Mouse (Mus musculus): ENCODE results near the gene Hoxd4. TPM values are rescaled to one million over a fixed set of nuclear protein-coding genes. Genes with fewer than 3 reads are reported as not detected.

The Hoxd4 gene
- polyA plus RNA-seq, 1 experiment from 2014 or later, result not detected

DNA sequence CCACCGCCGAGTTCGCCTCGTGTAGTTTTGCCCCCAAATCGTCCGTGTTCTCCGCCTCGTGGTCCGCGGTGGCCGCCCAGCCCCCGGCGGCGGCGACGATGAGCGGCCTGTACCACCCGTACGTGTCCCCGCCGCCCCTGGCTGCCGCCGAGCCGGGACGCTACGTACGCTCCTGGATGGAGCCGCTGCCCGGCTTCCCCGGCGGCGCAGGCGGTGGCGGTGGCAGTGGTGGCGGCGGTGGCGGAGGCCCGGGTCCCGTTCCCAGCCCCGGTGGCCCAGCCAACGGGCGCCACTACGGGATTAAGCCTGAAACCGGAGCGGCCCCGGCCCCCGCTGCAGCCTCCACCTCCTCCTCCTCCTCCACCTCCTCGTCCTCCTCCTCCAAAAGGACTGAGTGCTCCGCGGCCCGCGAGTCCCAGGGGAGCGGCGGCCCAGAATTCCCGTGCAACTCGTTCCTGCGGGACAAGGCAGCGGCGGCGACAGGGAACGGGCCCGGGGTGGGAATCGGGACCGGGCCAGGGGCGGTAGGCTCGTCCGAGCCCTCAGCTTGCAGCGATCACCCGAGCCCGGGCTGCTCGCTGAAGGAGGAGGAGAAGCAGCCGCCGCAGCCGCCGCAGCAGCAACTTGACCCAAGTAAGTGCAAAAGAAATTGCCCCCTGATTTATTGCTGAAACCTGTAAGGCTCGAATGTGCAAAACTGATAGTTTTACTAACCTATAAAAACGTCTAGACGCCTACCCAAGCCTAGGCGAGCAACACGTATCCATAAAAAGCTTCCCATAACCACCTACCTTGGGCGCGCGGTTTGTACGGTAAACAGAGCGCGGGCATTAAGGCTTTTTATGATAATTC, 13.3 kb upstream of the Hoxd4 start:
- no peaks in the 10 kb centered on the region for H3K36me3 ChIP-seq (replicated peaks)
- no peak overlapping the region for H3K27ac ChIP-seq (replicated peaks)
- H3K4me1 ChIP-seq, result peaks cover 13% of the 10 kb centered on the region
- no peaks in the 10 kb centered on the region for H3K9me3 ChIP-seq
- peaks cover 100% of the 10 kb centered on the region for H3K27me3 ChIP-seq (replicated peaks; ENCODE audit: low read depth, poor library complexity, severe bottlenecking)
- DNase-seq (ENCODE audit: low spot score), result peak; percentile 72
- H3K4me3 ChIP-seq, result peak overlapping the region; percentile 47
- whole genome bisulfite sequencing, result 1% methylated on average over 86 of the region's 86 CpGs

DNA sequence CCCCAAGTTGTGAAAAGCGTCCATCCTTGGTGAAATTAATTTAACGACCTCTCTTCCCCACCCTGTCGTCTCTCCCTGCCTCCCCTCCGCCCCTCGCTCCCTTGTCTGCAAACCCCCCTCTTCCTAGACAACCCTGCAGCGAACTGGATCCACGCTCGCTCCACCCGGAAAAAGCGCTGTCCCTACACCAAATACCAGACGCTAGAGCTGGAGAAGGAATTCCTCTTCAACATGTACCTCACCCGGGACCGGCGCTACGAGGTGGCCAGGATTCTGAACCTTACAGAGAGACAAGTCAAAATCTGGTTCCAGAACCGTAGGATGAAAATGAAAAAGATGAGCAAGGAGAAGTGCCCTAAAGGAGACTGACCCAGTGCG, 12.7 kb upstream of the Hoxd4 start:
- Histone ChIP-seq H3K4me1 (peaks cover 13% of the 10 kb centered on the region), H3K9me3 (no peaks in the 10 kb centered on the region), H3K27me3 (replicated peaks; ENCODE audit: low read depth, poor library complexity, severe bottlenecking) (peaks cover 100% of the 10 kb centered on the region), H3K4me3 (no peak overlapping the region), H3K27ac (replicated peaks) (no peak overlapping the region), H3K36me3 (replicated peaks) (no peaks in the 10 kb centered on the region)
- WGBS, result under 1% methylated on average over 17 of the region's 17 CpGs
- DNase-seq (ENCODE audit: low spot score), result peak; percentile 56

DNA sequence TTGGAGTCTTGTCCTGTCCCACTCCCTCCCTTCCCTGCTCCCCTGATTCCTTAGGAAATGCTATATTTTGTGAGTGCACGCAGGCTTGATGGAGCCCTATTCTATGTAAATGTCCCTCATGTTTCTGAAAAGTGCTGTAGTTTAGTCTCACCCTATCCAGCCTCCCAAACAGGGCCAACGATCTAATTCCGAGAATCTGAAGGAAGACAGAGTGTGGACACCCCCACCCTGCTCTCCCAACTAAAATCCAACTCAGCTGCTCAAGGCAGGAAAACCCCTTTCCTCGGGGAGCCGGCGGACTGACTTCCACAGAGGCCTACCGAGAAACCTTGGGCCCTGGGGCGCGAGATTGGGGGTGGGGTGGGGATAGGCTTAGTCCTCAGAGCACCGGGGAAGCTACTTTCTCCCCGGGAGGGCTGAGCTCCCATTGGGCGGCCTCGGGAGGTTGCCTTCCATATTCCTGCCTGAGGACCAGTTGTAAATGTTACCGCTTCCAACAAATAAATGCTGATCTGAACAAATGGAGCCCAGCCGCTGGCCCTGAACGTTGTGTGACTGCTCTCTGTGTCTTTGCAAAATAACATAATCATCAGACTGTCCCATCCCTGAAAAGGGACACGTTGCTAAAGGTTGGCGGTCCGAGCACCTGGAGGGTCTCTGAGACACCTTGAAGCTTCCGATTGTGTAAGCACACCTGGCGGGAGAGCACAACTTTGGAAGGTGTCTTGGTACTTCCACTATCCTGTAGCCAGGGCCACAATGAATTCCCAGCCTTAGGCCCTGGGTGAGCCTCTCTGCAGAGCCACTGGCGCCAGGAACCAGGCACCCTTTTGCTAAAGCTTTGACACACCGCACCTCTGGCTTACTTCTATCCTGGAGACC, 11.8 kb upstream of the Hoxd4 start:
- 1% methylated on average over 23 of the region's 23 CpGs for WGBS
- peak; percentile 45 for DNase-seq (ENCODE audit: low spot score)
- H3K27ac ChIP-seq (replicated peaks), result no peak overlapping the region

DNA sequence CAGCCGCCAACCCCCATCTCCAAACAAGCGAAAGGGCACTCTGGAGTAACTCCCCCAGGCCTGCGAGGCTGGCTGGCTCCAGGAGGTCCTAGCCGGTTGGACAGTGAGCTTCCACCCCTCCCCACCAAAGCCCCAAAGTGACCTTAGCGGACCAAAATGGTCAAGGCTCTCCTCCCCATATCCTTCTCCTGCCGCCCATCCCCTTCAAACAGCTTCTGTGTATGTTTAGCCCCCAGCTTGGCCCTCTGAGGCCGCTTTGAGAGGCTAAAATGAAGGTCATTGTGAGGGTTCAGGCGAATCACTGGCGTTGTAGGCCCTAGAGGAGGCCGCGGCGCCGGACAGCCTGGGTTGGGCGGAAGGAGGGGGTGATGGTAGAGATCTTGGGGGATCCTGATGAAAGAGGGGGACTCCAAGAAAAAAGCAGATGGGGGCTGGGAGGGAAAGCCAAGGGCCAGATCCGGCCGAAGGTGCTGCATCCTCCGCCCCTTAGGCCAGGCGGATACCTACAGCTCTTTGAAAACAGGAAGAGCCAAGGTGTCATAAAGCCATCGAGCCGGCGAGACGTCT, 11.1 kb upstream of the Hoxd4 start:
- H3K4me3 ChIP-seq, result no peak overlapping the region
- H3K27me3 ChIP-seq (replicated peaks; ENCODE audit: low read depth, poor library complexity, severe bottlenecking), result peaks cover 100% of the 10 kb centered on the region
- 1% methylated on average over 22 of the region's 22 CpGs for WGBS
- no peak overlapping the region for H3K27ac ChIP-seq (replicated peaks)
- no peaks in the 10 kb centered on the region for H3K9me3 ChIP-seq
- DNase-seq (ENCODE audit: low spot score), result peak; percentile 49
- H3K4me1 ChIP-seq, result peaks cover 25% of the 10 kb centered on the region
- H3K36me3 ChIP-seq (replicated peaks), result no peaks in the 10 kb centered on the region

More for the DNA sequence above, 11.8 kb upstream of the Hoxd4 start:
- H3K4me1 ChIP-seq, result peaks cover 18% of the 10 kb centered on the region
- no peaks in the 10 kb centered on the region for H3K9me3 ChIP-seq
- no peaks in the 10 kb centered on the region for H3K36me3 ChIP-seq (replicated peaks)
- H3K27me3 ChIP-seq (replicated peaks; ENCODE audit: low read depth, poor library complexity, severe bottlenecking), result peaks cover 100% of the 10 kb centered on the region
- no peak overlapping the region for H3K4me3 ChIP-seq

DNA sequence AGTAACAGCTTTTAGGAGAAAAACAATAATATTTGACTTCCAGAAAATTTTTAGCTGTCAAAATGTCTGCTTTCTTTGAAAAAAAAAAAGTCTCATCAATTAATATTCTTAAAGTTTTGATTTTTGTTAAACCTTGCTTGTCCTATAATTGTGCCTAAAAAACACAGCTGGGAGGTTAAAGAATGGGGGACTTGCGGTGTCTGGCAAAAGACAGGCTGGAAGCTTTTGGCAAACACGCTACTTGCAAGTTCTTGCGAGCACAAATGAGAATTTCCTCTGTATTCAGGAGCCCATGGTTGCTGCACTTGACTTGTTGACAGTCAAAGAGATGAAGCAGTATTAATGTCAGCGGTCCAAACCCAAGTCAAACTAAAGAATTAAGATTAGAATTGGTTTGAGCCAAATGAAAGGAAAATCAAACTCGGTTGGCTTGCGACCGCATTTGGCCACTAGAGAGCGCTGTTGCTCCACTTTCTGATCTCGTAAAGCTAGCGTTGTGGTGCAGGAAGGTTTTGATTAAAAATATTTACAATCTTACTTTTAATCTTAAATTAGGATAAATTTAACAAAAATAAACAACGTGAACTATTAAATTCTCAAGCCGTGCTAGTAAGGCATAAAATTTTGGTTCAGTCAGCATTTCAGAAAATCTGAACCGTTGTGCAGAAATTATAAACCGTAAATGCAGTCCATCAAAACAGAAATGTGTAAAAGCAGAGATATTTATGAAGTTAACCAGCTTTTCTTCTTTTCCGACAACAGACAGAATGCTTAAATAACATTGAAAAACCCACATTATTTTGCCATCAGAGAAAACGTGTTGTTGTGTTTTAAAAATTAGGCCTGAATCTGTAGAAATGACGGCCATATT, 9.5 kb upstream of the Hoxd4 start:
- Histone ChIP-seq H3K27ac (replicated peaks) (no peak overlapping the region), H3K27me3 (replicated peaks; ENCODE audit: low read depth, poor library complexity, severe bottlenecking) (peaks cover 100% of the 10 kb centered on the region), H3K9me3 (no peaks in the 10 kb centered on the region), H3K4me3 (no peak overlapping the region), H3K36me3 (replicated peaks) (no peaks in the 10 kb centered on the region), H3K4me1 (peaks cover 26% of the 10 kb centered on the region)
- 11% methylated on average over 17 of the region's 17 CpGs for WGBS
- DNase-seq (ENCODE audit: low spot score), result peak; percentile 83

DNA sequence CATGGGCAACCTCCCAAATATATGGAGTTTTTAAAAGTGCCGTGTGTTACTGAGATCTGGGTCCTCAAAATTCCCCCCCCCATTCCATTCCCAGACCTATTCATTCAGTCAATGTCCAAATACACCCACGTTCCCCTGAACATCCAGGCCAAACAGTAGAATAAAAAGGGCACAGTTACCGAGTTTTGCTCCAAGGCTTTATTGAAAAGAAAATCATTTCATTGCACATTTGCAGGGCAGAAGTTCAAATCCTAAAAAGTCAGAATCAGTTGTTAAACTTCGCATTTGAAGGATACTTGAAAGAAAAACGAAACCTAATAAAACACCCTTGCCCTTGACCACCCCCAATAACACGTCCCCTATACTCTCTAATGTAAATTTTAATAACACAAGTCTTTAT, 8.9 kb upstream of the Hoxd4 start:
- WGBS, result 11% methylated on average over 6 of the region's 6 CpGs
- DNase-seq (ENCODE audit: low spot score), result peak; percentile 18
- no peaks in the 10 kb centered on the region for H3K9me3 ChIP-seq
- H3K4me3 ChIP-seq, result no peak overlapping the region
- peaks cover 21% of the 10 kb centered on the region for H3K4me1 ChIP-seq
- peaks cover 100% of the 10 kb centered on the region for H3K27me3 ChIP-seq (replicated peaks; ENCODE audit: low read depth, poor library complexity, severe bottlenecking)
- H3K36me3 ChIP-seq (replicated peaks), result no peaks in the 10 kb centered on the region
- H3K27ac ChIP-seq (replicated peaks), result no peak overlapping the region

DNA sequence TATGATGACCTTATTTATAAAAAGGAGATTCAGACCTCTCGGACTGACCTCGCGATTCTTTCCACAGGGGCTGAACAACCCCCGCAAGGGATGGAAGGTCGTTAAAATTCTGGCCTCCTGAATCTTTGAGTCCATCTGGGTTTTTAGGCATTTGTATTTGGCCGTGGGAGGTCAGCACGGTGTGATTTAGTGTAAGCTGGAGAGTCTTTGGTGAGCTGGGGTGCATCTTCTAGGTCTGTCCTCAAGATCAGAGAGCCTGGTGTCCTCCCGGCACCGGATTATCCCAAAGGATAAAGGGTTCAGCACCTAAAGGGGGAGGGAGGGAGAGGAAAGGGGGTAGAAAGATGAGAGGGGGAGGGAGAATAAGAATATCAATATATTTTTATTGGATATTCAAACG, 8.4 kb upstream of the Hoxd4 start:
- Histone ChIP-seq H3K27me3 (replicated peaks; ENCODE audit: low read depth, poor library complexity, severe bottlenecking) (peaks cover 100% of the 10 kb centered on the region), H3K27ac (replicated peaks) (no peak overlapping the region)

DNA sequence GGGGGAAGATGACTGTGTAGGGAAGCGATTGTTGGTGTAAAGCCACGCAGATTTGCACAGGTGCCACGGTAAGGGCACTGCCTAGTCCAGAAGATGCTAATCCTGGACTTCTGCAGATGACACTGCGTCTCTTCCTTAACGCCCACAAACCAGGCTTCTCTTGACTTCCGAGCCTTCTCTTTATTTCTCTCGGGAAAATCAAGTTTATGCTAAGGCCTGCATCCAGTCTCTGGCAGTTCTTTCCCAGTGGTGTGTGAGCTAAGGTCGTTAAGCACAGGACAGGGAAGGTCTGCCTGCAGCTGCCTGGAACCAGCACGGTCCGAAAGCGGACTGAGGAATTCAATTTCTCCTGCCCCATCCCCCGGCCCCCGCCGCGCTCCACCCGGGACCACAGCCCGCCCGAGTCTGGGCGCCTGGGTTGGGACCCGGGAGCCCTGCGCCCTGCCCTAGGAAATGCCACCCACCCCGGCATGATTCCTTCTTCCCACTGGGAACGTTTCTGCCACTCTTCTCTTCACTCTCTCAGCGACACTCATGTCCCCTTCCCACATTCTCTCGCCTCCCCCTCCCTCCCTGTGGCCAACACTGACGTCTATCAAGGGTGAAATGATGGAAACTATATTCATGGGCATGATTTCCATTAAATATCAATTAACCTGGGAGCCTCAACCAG, 7.9 kb upstream of the Hoxd4 start:
- peak; percentile 52 for DNase-seq (ENCODE audit: low spot score)
- Histone ChIP-seq H3K4me3 (no peak overlapping the region), H3K36me3 (replicated peaks) (no peaks in the 10 kb centered on the region), H3K9me3 (no peaks in the 10 kb centered on the region), H3K27me3 (replicated peaks; ENCODE audit: low read depth, poor library complexity, severe bottlenecking) (peaks cover 100% of the 10 kb centered on the region), H3K4me1 (peaks cover 12% of the 10 kb centered on the region), H3K27ac (replicated peaks) (no peak overlapping the region)
- 1% methylated on average over 26 of the region's 26 CpGs for WGBS

More for the DNA sequence above, 8.4 kb upstream of the Hoxd4 start:
- Histone ChIP-seq H3K4me3 (no peak overlapping the region), H3K36me3 (replicated peaks) (no peaks in the 10 kb centered on the region), H3K4me1 (peaks cover 16% of the 10 kb centered on the region), H3K9me3 (no peaks in the 10 kb centered on the region)
- no peak for DNase-seq (ENCODE audit: low spot score)
- 3% methylated on average over 10 of the region's 10 CpGs for WGBS

DNA sequence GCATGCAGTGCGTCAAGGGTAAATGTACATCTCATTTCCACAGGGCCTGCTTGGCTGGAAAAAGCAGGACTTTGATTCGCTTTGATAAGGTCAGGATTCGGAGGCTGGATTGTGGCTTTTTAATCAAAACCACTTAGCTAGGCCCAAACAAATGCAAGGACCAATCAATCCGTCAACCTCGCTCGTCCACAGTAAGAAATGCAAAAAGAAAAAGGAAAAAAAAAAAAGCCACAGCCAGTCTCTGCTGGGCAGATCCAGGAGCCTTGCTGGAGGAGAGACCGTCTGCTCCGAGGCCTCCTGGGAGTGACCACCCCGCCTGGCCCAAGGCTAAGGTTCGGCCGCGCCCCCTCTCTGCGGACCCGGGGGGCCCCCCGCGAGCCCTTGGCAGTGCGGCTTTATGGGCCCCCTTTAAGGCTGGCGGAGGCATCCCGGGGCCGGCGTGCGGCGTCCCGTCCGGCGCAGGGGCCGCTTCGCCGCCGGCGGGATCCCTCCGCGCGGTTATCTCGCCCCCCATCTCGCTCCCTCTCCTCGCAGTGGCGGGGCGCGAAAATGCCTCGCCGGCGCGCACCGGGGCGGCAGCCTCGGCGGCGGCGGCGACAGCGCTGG, 7.2 kb upstream of the Hoxd4 start, which contains the start of gene Hoxd8:
Gene Hoxd8, plus strand, starts transcription at position 223 of the 606 bp plus-strand sequence.
- H3K9me3 ChIP-seq, result no peaks in the 10 kb centered on the region
- H3K4me1 ChIP-seq, result peaks cover 12% of the 10 kb centered on the region
- no peak within 1 kb of the TSS for H3K27ac ChIP-seq (replicated peaks)
- peaks cover 100% of the 10 kb centered on the region for H3K27me3 ChIP-seq (replicated peaks; ENCODE audit: low read depth, poor library complexity, severe bottlenecking)
- no peaks in the 10 kb centered on the region for H3K36me3 ChIP-seq (replicated peaks)
- peak; percentile 75 for DNase-seq (ENCODE audit: low spot score)
- WGBS, result under 1% methylated on average over 49 of the region's 52 CpGs
- peak within 1 kb of the TSS; percentile 52 for H3K4me3 ChIP-seq

DNA sequence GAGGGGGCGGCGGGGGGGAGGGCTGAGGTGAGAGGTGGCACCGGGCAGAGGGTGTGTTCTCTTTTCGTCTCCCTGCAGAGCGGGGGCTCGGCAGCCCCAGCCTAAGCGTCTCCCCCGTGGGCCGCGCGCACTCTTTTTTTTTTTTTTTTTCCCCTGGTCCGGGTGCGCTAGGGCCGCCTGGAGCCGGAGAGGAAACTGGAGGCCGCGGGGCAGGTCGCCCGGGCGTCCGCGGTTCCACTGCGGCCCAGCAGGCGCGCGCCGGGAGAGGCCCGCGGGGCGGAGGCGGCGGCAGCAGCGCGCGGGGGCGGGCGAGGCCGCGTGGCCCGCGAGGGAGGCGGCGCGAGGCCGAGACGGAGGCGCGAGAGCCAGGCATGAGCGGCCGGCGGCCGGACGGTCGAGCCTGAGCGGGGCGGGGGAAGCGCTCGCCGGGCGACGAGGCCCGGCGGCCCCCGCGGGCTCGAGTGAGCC, 6.7 kb upstream of the Hoxd4 start:
- H3K9me3 ChIP-seq, result no peaks in the 10 kb centered on the region
- 3% methylated on average over 66 of the region's 66 CpGs for WGBS
- DNase-seq (ENCODE audit: low spot score), result no peak
- H3K27me3 ChIP-seq (replicated peaks; ENCODE audit: low read depth, poor library complexity, severe bottlenecking), result peaks cover 100% of the 10 kb centered on the region
- H3K27ac ChIP-seq (replicated peaks), result no peak overlapping the region
- peak overlapping the region; percentile 52 for H3K4me3 ChIP-seq
- peaks cover 12% of the 10 kb centered on the region for H3K4me1 ChIP-seq
- H3K36me3 ChIP-seq (replicated peaks), result no peaks in the 10 kb centered on the region

DNA sequence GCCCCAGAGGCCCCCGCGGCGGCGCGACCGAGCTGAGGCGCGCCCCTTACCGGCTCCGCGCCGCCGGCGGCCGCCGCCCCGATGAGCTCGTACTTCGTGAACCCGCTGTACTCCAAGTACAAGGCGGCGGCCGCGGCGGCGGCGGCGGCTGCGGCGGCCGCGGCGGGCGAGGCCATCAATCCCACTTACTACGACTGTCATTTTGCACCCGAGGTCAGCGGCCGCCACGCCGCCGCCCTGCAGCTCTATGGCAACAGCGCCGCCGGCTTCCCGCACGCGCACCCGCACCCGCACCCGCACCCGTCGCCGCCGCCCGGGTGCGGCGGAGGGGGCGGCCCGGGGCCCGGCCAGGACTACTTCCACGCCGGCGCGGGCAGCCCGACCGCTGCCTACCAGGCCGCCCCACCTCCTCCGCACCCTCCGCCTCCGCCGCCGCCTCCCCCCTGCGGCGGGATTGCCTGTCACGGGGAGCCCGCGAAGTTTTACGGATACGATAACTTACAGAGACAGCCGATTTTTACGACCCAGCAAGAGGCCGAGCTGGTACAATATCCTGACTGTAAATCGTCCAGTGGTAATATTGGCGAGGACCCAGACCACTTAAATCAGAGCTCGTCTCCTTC, 6.2 kb upstream of the Hoxd4 start:
- Histone ChIP-seq H3K27me3 (replicated peaks; ENCODE audit: low read depth, poor library complexity, severe bottlenecking) (peaks cover 100% of the 10 kb centered on the region), H3K36me3 (replicated peaks) (no peaks in the 10 kb centered on the region), H3K4me3 (peak overlapping the region; percentile 52), H3K9me3 (no peaks in the 10 kb centered on the region), H3K4me1 (peaks cover 12% of the 10 kb centered on the region), H3K27ac (replicated peaks) (no peak overlapping the region)
- under 1% methylated on average over 85 of the region's 85 CpGs for WGBS
- DNase-seq (ENCODE audit: low spot score), result peak; percentile 69

Data from embryonic facial prominence, embryonic 10.5 days (tissue).